Mouse (Mus musculus): ENCODE data around the gene Cbln4. TPM values are rescaled to one million over a fixed set of nuclear protein-coding genes. Genes with fewer than 3 reads are reported as not detected.

The Cbln4 gene
- total RNA-seq (2012; rRNA removed), result not detected in 2 replicates

DNA sequence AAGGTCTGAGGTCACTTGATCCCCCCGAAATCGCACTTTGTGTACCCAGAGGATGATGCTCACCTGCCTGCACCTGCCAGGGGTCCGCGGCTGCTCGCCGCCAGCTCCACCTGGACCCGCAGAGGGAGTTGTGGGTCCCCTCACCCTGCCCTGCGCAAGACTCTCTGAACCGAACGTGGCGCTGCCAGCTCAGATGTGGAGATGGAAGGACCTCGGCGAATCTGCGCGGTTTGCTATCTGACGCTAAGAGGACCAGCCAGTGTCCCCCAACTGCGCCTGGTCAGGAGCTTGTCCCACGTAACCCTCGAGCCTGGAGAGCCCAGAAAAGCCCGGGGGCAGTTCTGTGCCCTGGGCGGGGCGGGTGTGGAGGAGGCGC is at the start of gene Cbln4:
Gene Cbln4, minus strand, starts transcription at position 232 of the 376 bp plus-strand sequence.
- in situ Hi-C loops (cut with MboI; ENCODE audit: low sequenced_read_pairs in 2 of 2, unreplicated experiment in 2 of 2), result no loop called here
- peak within 1 kb of the TSS; percentile 27 for H3K9ac ChIP-seq (ENCODE audit: insufficient read depth, low read depth, low read length, poor library complexity, severe bottlenecking)

DNA sequence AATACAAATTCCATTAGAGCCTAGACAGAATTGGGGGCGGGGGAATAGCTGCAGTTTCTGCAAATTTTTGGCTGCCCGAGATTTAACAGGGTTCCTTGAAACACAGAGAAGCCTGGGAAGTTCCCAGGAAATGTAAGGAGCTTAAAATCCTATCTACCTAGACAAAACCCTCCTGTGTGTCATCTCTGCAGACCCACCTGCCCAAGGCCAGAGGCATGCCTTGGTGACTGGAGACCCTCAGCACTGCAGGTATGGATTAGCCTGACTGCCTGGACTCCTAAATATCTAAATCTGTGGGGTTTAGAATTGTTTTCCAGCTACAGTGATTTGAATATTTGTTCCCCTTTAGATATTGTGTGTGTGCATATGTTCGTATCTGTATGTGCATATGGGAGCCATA is 35.3 kb upstream of the Cbln4 start:
- in situ Hi-C loops (cut with MboI; ENCODE audit: low sequenced_read_pairs in 2 of 2, unreplicated experiment in 2 of 2), result no loop called here
- no peaks in the 10 kb centered on the region for H3K9me3 ChIP-seq (ENCODE audit: control insufficient read depth, insufficient read depth, low read depth, low read length)
- H3K4me3 ChIP-seq (ENCODE audit: insufficient read depth in 1 of 2, low read depth in 1 of 2, low read length in 2 of 2, poor library complexity in 1 of 2, severe bottlenecking in 1 of 2), result no peak overlapping the region
- H3K27ac ChIP-seq (ENCODE audit: insufficient read depth, low read depth, low read length, poor library complexity, severe bottlenecking), result no peak overlapping the region
- TF ChIP-seq ZC3H11A (IDR thresholded peaks at IDR 0.05; ENCODE audit: borderline replicate concordance, low read depth, low read length), result no peak
- no peak for TF ChIP-seq ZNF384 (IDR thresholded peaks at IDR 0.05; ENCODE audit: low read depth, low read length)
- no peak for TF ChIP-seq HCFC1 (IDR thresholded peaks at IDR 0.05; ENCODE audit: borderline replicate concordance, insufficient read depth, low read length)
- no peak for TF ChIP-seq MAFK (IDR thresholded peaks at IDR 0.05; ENCODE audit: insufficient read depth, low read depth, low read length)
- H3K36me3 ChIP-seq (ENCODE audit: control insufficient read depth, insufficient read depth, low read length, poor library complexity, severe bottlenecking), result no peaks in the 10 kb centered on the region
- no peaks in the 10 kb centered on the region for H3K4me1 ChIP-seq (ENCODE audit: control insufficient read depth in 2 of 2, insufficient read depth in 2 of 2, low read length in 2 of 2, poor library complexity in 1 of 2)
- DNase-seq (ENCODE audit: low read depth, low spot score), result no peak
- no peak overlapping the region for H3K9ac ChIP-seq (ENCODE audit: insufficient read depth, low read depth, low read length, poor library complexity, severe bottlenecking)

More for the DNA sequence above, at the start of gene Cbln4:
- Histone ChIP-seq H3K4me3 (ENCODE audit: insufficient read depth in 1 of 2, low read depth in 1 of 2, low read length in 2 of 2, poor library complexity in 1 of 2, severe bottlenecking in 1 of 2) (peak within 1 kb of the TSS; percentile 63 to 65), H3K4me1 (ENCODE audit: control insufficient read depth in 2 of 2, insufficient read depth in 2 of 2, low read length in 2 of 2, poor library complexity in 1 of 2) (no peaks in the 10 kb centered on the region), H3K27ac (ENCODE audit: insufficient read depth, low read depth, low read length, poor library complexity, severe bottlenecking) (no peak within 1 kb of the TSS), H3K36me3 (ENCODE audit: control insufficient read depth, insufficient read depth, low read length, poor library complexity, severe bottlenecking) (no peaks in the 10 kb centered on the region), H3K9me3 (ENCODE audit: control insufficient read depth, insufficient read depth, low read depth, low read length) (no peaks in the 10 kb centered on the region; the same call in 1 of the 2 replicates)
- TF ChIP-seq MAFK (IDR thresholded peaks at IDR 0.05; ENCODE audit: insufficient read depth, low read depth, low read length), result no peak
- TF ChIP-seq ZC3H11A (IDR thresholded peaks at IDR 0.05; ENCODE audit: borderline replicate concordance, low read depth, low read length), result no peak
- no peak for TF ChIP-seq HCFC1 (IDR thresholded peaks at IDR 0.05; ENCODE audit: borderline replicate concordance, insufficient read depth, low read length)
- no peak for TF ChIP-seq CHD2 (IDR thresholded peaks at IDR 0.05; ENCODE audit: low read depth, low read length)
- no peak for TF ChIP-seq ZNF384 (IDR thresholded peaks at IDR 0.05; ENCODE audit: low read depth, low read length)
- DNase-seq (ENCODE audit: low read depth, low spot score), result no peak

DNA sequence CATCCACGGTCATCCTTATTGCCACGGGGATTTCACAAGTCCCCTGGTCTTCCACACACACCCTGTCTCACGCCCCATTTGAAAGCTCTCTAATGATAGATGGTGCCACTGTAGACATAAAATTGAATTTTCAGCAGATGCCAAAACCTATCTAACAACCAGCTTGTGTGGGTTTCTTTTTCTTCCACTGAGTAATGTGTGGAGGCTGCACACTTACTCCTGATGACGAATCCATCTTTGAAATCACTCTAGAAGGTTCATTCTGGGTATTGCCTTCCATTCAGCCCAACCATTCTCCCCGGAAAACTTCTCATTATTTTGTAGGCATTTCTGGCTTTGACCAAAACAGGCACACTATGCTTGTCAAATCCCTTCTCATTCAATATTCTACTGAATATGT is 33.0 kb upstream of the Cbln4 start:
- H3K9me3 ChIP-seq (ENCODE audit: control insufficient read depth, insufficient read depth, low read depth, low read length), result no peaks in the 10 kb centered on the region
- DNase-seq (ENCODE audit: low read depth, low spot score), result no peak
- in situ Hi-C loops (cut with MboI; ENCODE audit: low sequenced_read_pairs in 2 of 2, unreplicated experiment in 2 of 2), result no loop called here
- H3K36me3 ChIP-seq (ENCODE audit: control insufficient read depth, insufficient read depth, low read length, poor library complexity, severe bottlenecking), result no peaks in the 10 kb centered on the region
- no peak for TF ChIP-seq HCFC1 (IDR thresholded peaks at IDR 0.05; ENCODE audit: borderline replicate concordance, insufficient read depth, low read length)
- no peak for TF ChIP-seq ZNF384 (IDR thresholded peaks at IDR 0.05; ENCODE audit: low read depth, low read length)
- TF ChIP-seq CHD2 (IDR thresholded peaks at IDR 0.05; ENCODE audit: low read depth, low read length), result no peak
- TF ChIP-seq ZC3H11A (IDR thresholded peaks at IDR 0.05; ENCODE audit: borderline replicate concordance, low read depth, low read length), result no peak
- TF ChIP-seq MAFK (IDR thresholded peaks at IDR 0.05; ENCODE audit: insufficient read depth, low read depth, low read length), result no peak
- H3K27ac ChIP-seq (ENCODE audit: insufficient read depth, low read depth, low read length, poor library complexity, severe bottlenecking), result no peak overlapping the region
- H3K4me1 ChIP-seq (ENCODE audit: control insufficient read depth in 2 of 2, insufficient read depth in 2 of 2, low read length in 2 of 2, poor library complexity in 1 of 2), result no peaks in the 10 kb centered on the region
- H3K4me3 ChIP-seq (ENCODE audit: insufficient read depth in 1 of 2, low read depth in 1 of 2, low read length in 2 of 2, poor library complexity in 1 of 2, severe bottlenecking in 1 of 2), result no peak overlapping the region
- no peak overlapping the region for H3K9ac ChIP-seq (ENCODE audit: insufficient read depth, low read depth, low read length, poor library complexity, severe bottlenecking)

DNA sequence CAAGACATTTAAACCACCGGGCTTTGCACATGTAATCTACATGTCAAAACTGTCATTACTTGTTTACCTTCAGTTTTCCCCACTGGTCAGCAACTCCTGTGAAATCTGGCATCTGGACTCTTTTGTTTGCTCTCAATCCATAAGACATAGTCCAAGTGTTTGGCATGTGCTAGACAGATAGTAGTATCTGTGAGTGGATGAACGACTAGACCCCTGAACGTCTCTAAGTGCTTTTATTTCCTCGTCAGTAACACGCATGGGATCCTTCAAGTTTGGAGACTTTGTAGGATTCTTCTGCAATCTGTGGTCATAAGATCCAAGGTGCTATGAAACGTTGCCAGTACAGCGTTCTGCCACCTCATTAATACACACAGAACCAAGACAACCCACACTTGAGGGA is 19.6 kb upstream of the Cbln4 start:
- H3K4me3 ChIP-seq (ENCODE audit: insufficient read depth in 1 of 2, low read depth in 1 of 2, low read length in 2 of 2, poor library complexity in 1 of 2, severe bottlenecking in 1 of 2), result no peak overlapping the region

DNA sequence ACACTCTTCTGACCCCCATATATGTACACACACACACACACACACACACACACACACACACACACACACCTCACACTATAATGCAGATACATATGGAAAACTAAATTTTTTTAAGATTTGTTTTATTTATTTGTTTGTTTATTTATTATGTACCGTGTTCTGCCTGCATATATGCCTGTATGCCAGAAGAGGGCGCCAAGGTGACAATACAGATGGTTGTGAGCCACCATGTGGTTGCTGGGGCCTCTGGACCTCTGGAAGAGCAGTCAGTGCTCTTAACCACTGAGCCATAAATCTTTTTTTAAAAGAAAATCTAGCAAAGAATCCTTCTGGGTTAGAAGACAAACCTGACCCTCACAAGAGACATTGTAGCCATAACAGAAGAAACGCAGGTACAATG is 16.5 kb upstream of the Cbln4 start:
- no peak for TF ChIP-seq ZNF384 (IDR thresholded peaks at IDR 0.05; ENCODE audit: low read depth, low read length)
- TF ChIP-seq CHD2 (IDR thresholded peaks at IDR 0.05; ENCODE audit: low read depth, low read length), result no peak
- peak; percentile 52; the same call in 1 of the 2 replicates for TF ChIP-seq ZC3H11A (IDR thresholded peaks at IDR 0.05; ENCODE audit: borderline replicate concordance, low read depth, low read length)
- no peak for TF ChIP-seq MAFK (IDR thresholded peaks at IDR 0.05; ENCODE audit: insufficient read depth, low read depth, low read length)
- no peaks in the 10 kb centered on the region for H3K9me3 ChIP-seq (ENCODE audit: control insufficient read depth, insufficient read depth, low read depth, low read length)
- H3K4me1 ChIP-seq (ENCODE audit: control insufficient read depth in 2 of 2, insufficient read depth in 2 of 2, low read length in 2 of 2, poor library complexity in 1 of 2), result peaks cover 0 to 10% of the 10 kb centered on the region in 2 experiments; a peak in 1 of 4 replicates
- no peak for DNase-seq (ENCODE audit: low read depth, low spot score)
- H3K9ac ChIP-seq (ENCODE audit: insufficient read depth, low read depth, low read length, poor library complexity, severe bottlenecking), result no peak overlapping the region
- no peak overlapping the region for H3K27ac ChIP-seq (ENCODE audit: insufficient read depth, low read depth, low read length, poor library complexity, severe bottlenecking)
- in situ Hi-C loops (cut with MboI; ENCODE audit: low sequenced_read_pairs in 2 of 2, unreplicated experiment in 2 of 2), result no loop called here
- H3K36me3 ChIP-seq (ENCODE audit: control insufficient read depth, insufficient read depth, low read length, poor library complexity, severe bottlenecking), result no peaks in the 10 kb centered on the region
- H3K4me3 ChIP-seq (ENCODE audit: insufficient read depth in 1 of 2, low read depth in 1 of 2, low read length in 2 of 2, poor library complexity in 1 of 2, severe bottlenecking in 1 of 2), result no peak overlapping the region

More for the DNA sequence above, 19.6 kb upstream of the Cbln4 start:
- TF ChIP-seq ZNF384 (IDR thresholded peaks at IDR 0.05; ENCODE audit: low read depth, low read length) (no peak), MAFK (IDR thresholded peaks at IDR 0.05; ENCODE audit: insufficient read depth, low read depth, low read length) (no peak), HCFC1 (IDR thresholded peaks at IDR 0.05; ENCODE audit: borderline replicate concordance, insufficient read depth, low read length) (no peak), CHD2 (IDR thresholded peaks at IDR 0.05; ENCODE audit: low read depth, low read length) (no peak), ZC3H11A (IDR thresholded peaks at IDR 0.05; ENCODE audit: borderline replicate concordance, low read depth, low read length) (no peak)
- in situ Hi-C loops (cut with MboI; ENCODE audit: low sequenced_read_pairs in 2 of 2, unreplicated experiment in 2 of 2), result no loop called here
- H3K9ac ChIP-seq (ENCODE audit: insufficient read depth, low read depth, low read length, poor library complexity, severe bottlenecking), result no peak overlapping the region
- no peaks in the 10 kb centered on the region for H3K9me3 ChIP-seq (ENCODE audit: control insufficient read depth, insufficient read depth, low read depth, low read length)
- H3K27ac ChIP-seq (ENCODE audit: insufficient read depth, low read depth, low read length, poor library complexity, severe bottlenecking), result no peak overlapping the region
- peaks cover 0 to 10% of the 10 kb centered on the region in 2 experiments; a peak in 1 of 4 replicates for H3K4me1 ChIP-seq (ENCODE audit: control insufficient read depth in 2 of 2, insufficient read depth in 2 of 2, low read length in 2 of 2, poor library complexity in 1 of 2)
- no peaks in the 10 kb centered on the region for H3K36me3 ChIP-seq (ENCODE audit: control insufficient read depth, insufficient read depth, low read length, poor library complexity, severe bottlenecking)
- DNase-seq (ENCODE audit: low read depth, low spot score), result no peak
